ENCODE assay signal across 20 mouse cellular contexts in genomic region chr2:65532127-65532854, GRCm38 (mm10). TPM values are rescaled to one million over a fixed set of nuclear protein-coding genes. Genes with fewer than 3 reads are reported as not detected.
DNase-seq lines count a peak whose midpoint lies in the region; ATAC-seq lines count a peak whose summit lies in the region.
"Had no signal": no experiment of that assay in that cellular context is flagged by ENCODE, and none has a peak within 500 bp of the region (broad histone marks: within the 10 kb centered on the region; RNA-seq: fewer than 3 reads in every experiment).

No protein-coding gene starts in this region.

- H3K9ac ChIP-seq in forebrain, embryonic 14.5 days (ENCODE audit: low read length): no peak overlapping the region
- H3K9ac ChIP-seq in neural tube, embryonic 13.5 days: no peak overlapping the region
- H3K9ac ChIP-seq in neural tube, embryonic 14.5 days (replicated peaks; ENCODE audit: low read depth, low read length): no peak overlapping the region
- H3K9ac ChIP-seq: heart, embryonic 13.5 days had no signal

- H3K4me3 ChIP-seq in forebrain, embryonic 14.5 days (ENCODE audit: low read depth, low read length): no peak overlapping the region
- no peak overlapping the region for H3K4me3 ChIP-seq in forebrain, embryonic 10.5 days
- H3K4me3 ChIP-seq in neural tube, embryonic 13.5 days: no peak overlapping the region
- no peak overlapping the region for H3K4me3 ChIP-seq in neural tube, embryonic 14.5 days (ENCODE audit: low read depth, low read length)
- H3K4me3 ChIP-seq: embryonic facial prominence, embryonic 10.5 days; gastrocnemius, adult 2 months; heart, embryonic 13.5 days had no signal

- no peaks in the 10 kb centered on the region for H3K4me1 ChIP-seq in forebrain, embryonic 14.5 days (ENCODE audit: control insufficient read depth, insufficient read depth, low read length)
- H3K4me1 ChIP-seq in forebrain, embryonic 10.5 days: no peaks in the 10 kb centered on the region
- H3K4me1 ChIP-seq in neural tube, embryonic 13.5 days (replicated peaks): peaks cover 14% of the 10 kb centered on the region
- H3K4me1 ChIP-seq in neural tube, embryonic 14.5 days (ENCODE audit: control insufficient read depth, insufficient read depth, low read length): no peaks in the 10 kb centered on the region
- H3K4me1 ChIP-seq: embryonic facial prominence, embryonic 10.5 days; heart, embryonic 13.5 days had no signal

- WGBS in forebrain, embryonic 14.5 days: 83% methylated on average over 10 of the region's 10 CpGs
- 89% methylated on average over 10 of the region's 10 CpGs for WGBS in forebrain, embryonic 10.5 days
- 65% methylated on average over 10 of the region's 10 CpGs for WGBS in neural tube, embryonic 13.5 days
- whole genome bisulfite sequencing in neural tube, embryonic 14.5 days: 60% methylated on average over 10 of the region's 10 CpGs

- peak; percentile 40; the same call in 1 of the 2 replicates for ATAC-seq in forebrain, embryonic 14.5 days
- ATAC-seq in neural tube, embryonic 13.5 days (ENCODE audit: low read depth): no peak
- peak; percentile 24; the same call in 1 of the 2 replicates for ATAC-seq in neural tube, embryonic 14.5 days (ENCODE audit: low read depth)
- ATAC-seq: hindbrain, postnatal 0 days had no signal

- peak; percentile 42 for DNase-seq in forebrain, embryonic 14.5 days (ENCODE audit: low spot score)
- no peak for DNase-seq in forebrain, embryonic 10.5 days (ENCODE audit: extremely low spot score, low spot score)
- no peak for DNase-seq in neural tube, embryonic 10.5 days (ENCODE audit: extremely low spot score, low spot score)
- DNase-seq in forelimb bud, embryonic 11.5 days (ENCODE audit: low read depth, low spot score): peak; percentile 24
- no peak for DNase-seq in gastrocnemius, adult 8-10 months (ENCODE audit: low spot score in 2 of 2)
- DNase-seq in urinary bladder, postnatal 4 days (ENCODE audit: low spot score in 2 of 2): no peak
- DNase-seq: adrenal gland, postnatal 10 days; cerebellum, adult 18-20 months; cerebellum, postnatal 10 days; gastrocnemius, adult 2 months; gastrocnemius, postnatal 36 days; heart, adult 11 months; heart, postnatal 36 days had no signal

- no peaks in the 10 kb centered on the region for H3K36me3 ChIP-seq in forebrain, embryonic 14.5 days (ENCODE audit: control insufficient read depth, insufficient read depth, low read length)
- H3K36me3 ChIP-seq in forebrain, embryonic 10.5 days (replicated peaks): no peaks in the 10 kb centered on the region
- peaks cover 14% of the 10 kb centered on the region for H3K36me3 ChIP-seq in neural tube, embryonic 13.5 days
- peaks cover 4% of the 10 kb centered on the region for H3K36me3 ChIP-seq in neural tube, embryonic 14.5 days (ENCODE audit: control insufficient read depth, insufficient read depth, low read length)
- H3K36me3 ChIP-seq: embryonic facial prominence, embryonic 10.5 days; heart, embryonic 13.5 days had no signal

- H3K27ac ChIP-seq in forebrain, embryonic 14.5 days (ENCODE audit: low read depth, low read length): no peak overlapping the region
- no peak overlapping the region for H3K27ac ChIP-seq in forebrain, embryonic 10.5 days
- peak overlapping the region; percentile 38; the same call in 1 of the 2 replicates for H3K27ac ChIP-seq in neural tube, embryonic 13.5 days (replicated peaks)
- H3K27ac ChIP-seq in neural tube, embryonic 14.5 days (ENCODE audit: low read depth, low read length): no peak overlapping the region
- H3K27ac ChIP-seq: embryonic facial prominence, embryonic 10.5 days; gastrocnemius, adult 2 months; heart, embryonic 13.5 days; hindbrain, postnatal 0 days had no signal

- H3K4me2 ChIP-seq in forebrain, embryonic 14.5 days (ENCODE audit: low read length): no peak overlapping the region
- H3K4me2 ChIP-seq in neural tube, embryonic 13.5 days: no peak overlapping the region
- no peak overlapping the region for H3K4me2 ChIP-seq in neural tube, embryonic 14.5 days (ENCODE audit: low read depth, low read length)
- H3K4me2 ChIP-seq: heart, embryonic 13.5 days had no signal

- H3K9me3 ChIP-seq in forebrain, embryonic 14.5 days (replicated peaks; ENCODE audit: control insufficient read depth, low read length): no peaks in the 10 kb centered on the region
- H3K9me3 ChIP-seq in forebrain, embryonic 10.5 days: no peaks in the 10 kb centered on the region
- H3K9me3 ChIP-seq in neural tube, embryonic 13.5 days: no peaks in the 10 kb centered on the region
- no peaks in the 10 kb centered on the region for H3K9me3 ChIP-seq in neural tube, embryonic 14.5 days (ENCODE audit: control insufficient read depth, low read length)
- H3K9me3 ChIP-seq: embryonic facial prominence, embryonic 10.5 days; heart, embryonic 13.5 days had no signal

- H3K27me3 ChIP-seq in forebrain, embryonic 14.5 days (replicated peaks; ENCODE audit: control insufficient read depth, insufficient read depth, low read length): no peaks in the 10 kb centered on the region
- no peaks in the 10 kb centered on the region for H3K27me3 ChIP-seq in forebrain, embryonic 10.5 days (ENCODE audit: poor library complexity, severe bottlenecking)
- H3K27me3 ChIP-seq in neural tube, embryonic 13.5 days: no peaks in the 10 kb centered on the region
- no peaks in the 10 kb centered on the region for H3K27me3 ChIP-seq in neural tube, embryonic 14.5 days (ENCODE audit: control insufficient read depth, insufficient read depth, low read length)
- H3K27me3 ChIP-seq: heart, embryonic 13.5 days had no signal

RNA-seq across cellular contexts. Expression of gene Scn3a, which starts 35.1 kb away (rescaled TPM):
- polyA plus RNA-seq in forebrain, embryonic 14.5 days (2014; fragmentation: Nextera tagmentation; extraction: Ambion mirVana): 37.5 and 43.9 TPM in 2 replicates
- 2.6 and 5.4 TPM in 2 replicates for polyA plus RNA-seq in forebrain, embryonic 10.5 days (2016; fragmentation: Nextera tagmentation; extraction: Ambion mirVana)
- 39.9 and 50.6 TPM in 2 replicates for polyA plus RNA-seq in neural tube, embryonic 13.5 days (2015; fragmentation: Nextera tagmentation; extraction: Ambion mirVana)
- polyA plus RNA-seq in neural tube, embryonic 14.5 days (2014; fragmentation: Nextera tagmentation; extraction: Ambion mirVana): 70.3 and 74.0 TPM in 2 replicates
- under 1 TPM; 0.02 to 0.36 (median 0.15) TPM for total RNA-seq in gastrocnemius, adult 8-10 months (2022)
- total RNA-seq: MEL had no signal
- polyA plus RNA-seq: C2C12 had no signal

Comparison
In these comparisons a context has a peak if more than half of its experiments do, and no peak if none do; other contexts are left out.
1. DNase-seq: peak in forebrain, embryonic 14.5 days (single experiment) and forelimb bud, embryonic 11.5 days (single experiment); none in forebrain, embryonic 10.5 days (single experiment), neural tube, embryonic 10.5 days (single experiment), gastrocnemius, adult 8-10 months (0 of 2) and urinary bladder, postnatal 4 days (0 of 2).